Mouse (Mus musculus): ENCODE results near the gene Zbtb42.
A peak's percentile ranks its signal among the peaks of the same experiment; 100 is the strongest.

Gene Zbtb42

GRCm38 (mm10) chr12:112730808-112731207 is 52.2 kb downstream of the Zbtb42 start:
- DNase-seq (ENCODE audit: low spot score in 2 of 2), result peak in 1 of 2 experiments; percentile 45

All from urinary bladder, adult 18-20 months (tissue).